Mouse (Mus musculus): ENCODE results near the gene Mxd1.

DNA sequence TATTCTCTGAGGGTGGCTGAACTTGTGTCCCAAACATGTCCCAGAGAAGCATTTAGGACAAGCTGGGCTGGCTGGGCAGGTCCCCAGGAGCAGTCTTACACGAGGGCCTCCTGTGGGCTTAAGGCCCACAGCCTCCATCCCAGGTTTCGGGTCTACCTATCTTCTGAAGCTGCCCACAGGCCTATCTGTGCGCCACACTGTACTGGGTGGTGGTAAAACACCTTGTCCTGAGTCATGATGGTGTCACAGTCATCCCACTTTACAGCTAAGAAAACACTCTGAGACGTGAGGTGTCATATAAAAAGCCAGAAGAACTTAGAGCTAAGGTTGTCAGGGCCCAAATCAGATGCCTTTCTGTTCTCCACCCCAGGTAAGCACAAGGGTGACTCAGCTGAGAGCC lies 62.7 kb downstream of the Mxd1 start:
- no peak for TF ChIP-seq EP300 (IDR thresholded peaks at IDR 0.05; ENCODE audit: low read depth)
- TF ChIP-seq CTCF (IDR thresholded peaks at IDR 0.05; ENCODE audit: low read depth) = no peak
